Mouse (Mus musculus): ENCODE measurements around the gene Lypd3. TPM values are rescaled to one million over a fixed set of nuclear protein-coding genes. Genes with fewer than 3 reads are reported as not detected.
"Not testable (repeated sequence)": the region's sequence is repeated elsewhere in the genome, so short reads cannot be mapped to it uniquely, and the experiment has no call there.

Lypd3 gene
- polyA plus RNA-seq, 1 experiment from 2014 or later: 95.4 TPM

- Histone ChIP-seq H3K36me3 (ENCODE audit: control insufficient read depth, insufficient read depth, low read length) (no peaks in the 10 kb centered on the region), H3K27me3 (ENCODE audit: control insufficient read depth, insufficient read depth, low read length) (no peaks in the 10 kb centered on the region), H3K4me2 (ENCODE audit: low read depth, low read length) (no peak overlapping the region), H3K4me1 (ENCODE audit: control insufficient read depth, insufficient read depth, low read length) (no peaks in the 10 kb centered on the region), H3K4me3 (replicated peaks; ENCODE audit: low read length) (no peak overlapping the region), H3K27ac (ENCODE audit: low read length) (no peak overlapping the region), H3K9me3 (replicated peaks; ENCODE audit: control insufficient read depth, low read length) (no peaks in the 10 kb centered on the region), H3K9ac (ENCODE audit: low read length) (no peak overlapping the region)
- WGBS: 82% methylated on average over 9 of the region's 9 CpGs
- ATAC-seq (ENCODE audit: insufficient read depth, low FRiP score): no peak
Observed at GRCm38 (mm10) chr7:24664959-24665358, 28.6 kb downstream of the Lypd3 start.

GRCm38 (mm10) chr7:24671944-24672439, 35.6 kb downstream of the Lypd3 start:
- Histone ChIP-seq H3K4me2 (ENCODE audit: low read depth, low read length) (no peak overlapping the region), H3K9ac (ENCODE audit: low read length) (no peak overlapping the region), H3K4me1 (ENCODE audit: control insufficient read depth, insufficient read depth, low read length) (no peaks in the 10 kb centered on the region), H3K27ac (ENCODE audit: low read length) (no peak overlapping the region), H3K27me3 (ENCODE audit: control insufficient read depth, insufficient read depth, low read length) (no peaks in the 10 kb centered on the region), H3K9me3 (replicated peaks; ENCODE audit: control insufficient read depth, low read length) (no peaks in the 10 kb centered on the region), H3K36me3 (ENCODE audit: control insufficient read depth, insufficient read depth, low read length) (no peaks in the 10 kb centered on the region), H3K4me3 (replicated peaks; ENCODE audit: low read length) (no peak overlapping the region)
- ATAC-seq (ENCODE audit: insufficient read depth, low FRiP score): no peak
- WGBS: 92% methylated on average over 23 of the region's 23 CpGs

- no peaks in the 10 kb centered on the region for H3K27me3 ChIP-seq (ENCODE audit: control insufficient read depth, insufficient read depth, low read length)
- H3K4me1 ChIP-seq (ENCODE audit: control insufficient read depth, insufficient read depth, low read length): no peaks in the 10 kb centered on the region
- no peak within 1 kb of the TSS for H3K4me2 ChIP-seq (ENCODE audit: low read depth, low read length)
- no peaks in the 10 kb centered on the region for H3K36me3 ChIP-seq (ENCODE audit: control insufficient read depth, insufficient read depth, low read length)
- WGBS: 86% methylated on average over 9 of the region's 9 CpGs
- H3K4me3 ChIP-seq (replicated peaks; ENCODE audit: low read length): no peak within 1 kb of the TSS
- no peak within 1 kb of the TSS for H3K27ac ChIP-seq (ENCODE audit: low read length)
- H3K9me3 ChIP-seq (replicated peaks; ENCODE audit: control insufficient read depth, low read length): no peaks in the 10 kb centered on the region
- ATAC-seq (ENCODE audit: insufficient read depth, low FRiP score): no peak
- H3K9ac ChIP-seq (ENCODE audit: low read length): no peak within 1 kb of the TSS
Observed at GRCm38 (mm10) chr7:24676575-24676974, 40.2 kb downstream of the Lypd3 start, which contains the start of gene Tex101. TSS of gene Tex101 (minus strand) at chr7:24676675.

- not testable (repeated sequence) for H3K9me3 ChIP-seq (replicated peaks; ENCODE audit: control insufficient read depth, low read length); H3K27me3 ChIP-seq (ENCODE audit: control insufficient read depth, insufficient read depth, low read length); H3K4me1 ChIP-seq (ENCODE audit: control insufficient read depth, insufficient read depth, low read length); H3K9ac ChIP-seq (ENCODE audit: low read length); H3K27ac ChIP-seq (ENCODE audit: low read length); ATAC-seq (ENCODE audit: insufficient read depth, low FRiP score); H3K4me3 ChIP-seq (replicated peaks; ENCODE audit: low read length); H3K36me3 ChIP-seq (ENCODE audit: control insufficient read depth, insufficient read depth, low read length); H3K4me2 ChIP-seq (ENCODE audit: low read depth, low read length)
- 72% methylated on average over 7 of the region's 7 CpGs for WGBS
Observed at GRCm38 (mm10) chr7:24684121-24684520, 47.8 kb downstream of the Lypd3 start.

GRCm38 (mm10) chr7:24687519-24687918, 51.2 kb downstream of the Lypd3 start:
- H3K4me3 ChIP-seq (replicated peaks; ENCODE audit: low read length); H3K9ac ChIP-seq (ENCODE audit: low read length); H3K9me3 ChIP-seq (replicated peaks; ENCODE audit: control insufficient read depth, low read length); H3K4me2 ChIP-seq (ENCODE audit: low read depth, low read length); H3K27ac ChIP-seq (ENCODE audit: low read length); H3K4me1 ChIP-seq (ENCODE audit: control insufficient read depth, insufficient read depth, low read length); ATAC-seq (ENCODE audit: insufficient read depth, low FRiP score); H3K36me3 ChIP-seq (ENCODE audit: control insufficient read depth, insufficient read depth, low read length); H3K27me3 ChIP-seq (ENCODE audit: control insufficient read depth, insufficient read depth, low read length): not testable (repeated sequence)
- 87% methylated on average over 10 of the region's 10 CpGs for WGBS

Other genes starting within 250 kb of the Lypd3 start
- gene Smg9, start 236.9 kb upstream of the Lypd3 start, polyA plus RNA-seq (2015; fragmentation: Nextera tagmentation; extraction: Ambion mirVana): 19.5 and 21.3 TPM in 2 replicates
- 0.17 and 0.26 TPM in 2 replicates for gene Irgc1, start 184.3 kb upstream of the Lypd3 start, polyA plus RNA-seq (2015; fragmentation: Nextera tagmentation; extraction: Ambion mirVana)
- gene Plaur, start 174.1 kb upstream of the Lypd3 start, polyA plus RNA-seq (2015; fragmentation: Nextera tagmentation; extraction: Ambion mirVana): 13.3 and 15.4 TPM in 2 replicates
- gene Cadm4, start 154.5 kb upstream of the Lypd3 start, polyA plus RNA-seq (2015; fragmentation: Nextera tagmentation; extraction: Ambion mirVana): 4.4 TPM in 2 replicates
- 22.3 and 24.6 TPM in 2 replicates for gene Zfp428, start 129.5 kb upstream of the Lypd3 start, polyA plus RNA-seq (2015; fragmentation: Nextera tagmentation; extraction: Ambion mirVana)
- gene AC161166.1, start 124.1 kb upstream of the Lypd3 start, polyA plus RNA-seq (2015; fragmentation: Nextera tagmentation; extraction: Ambion mirVana): 0.19 and 0.30 TPM in 2 replicates
- gene Irgq, start 105.9 kb upstream of the Lypd3 start, polyA plus RNA-seq (2015; fragmentation: Nextera tagmentation; extraction: Ambion mirVana): 5.5 and 5.6 TPM in 2 replicates
- gene Pinlyp, start 90.4 kb upstream of the Lypd3 start, polyA plus RNA-seq (2015; fragmentation: Nextera tagmentation; extraction: Ambion mirVana): 16.4 and 26.0 TPM in 2 replicates
- gene Xrcc1, start 90.3 kb upstream of the Lypd3 start, polyA plus RNA-seq (2015; fragmentation: Nextera tagmentation; extraction: Ambion mirVana): 91.4 and 114 TPM in 2 replicates
- gene Ethe1, start 49.0 kb upstream of the Lypd3 start, polyA plus RNA-seq (2015; fragmentation: Nextera tagmentation; extraction: Ambion mirVana): 35.6 and 43.4 TPM in 2 replicates
- 3.5 and 4.0 TPM in 2 replicates for gene Zfp575, start 48.9 kb upstream of the Lypd3 start, polyA plus RNA-seq (2015; fragmentation: Nextera tagmentation; extraction: Ambion mirVana)
- 0.70 and 0.72 TPM in 2 replicates for gene Phldb3, start 25.8 kb upstream of the Lypd3 start, polyA plus RNA-seq (2015; fragmentation: Nextera tagmentation; extraction: Ambion mirVana)
- not detected in 2 replicates for gene Tex101, start 40.1 kb downstream of the Lypd3 start, polyA plus RNA-seq (2015; fragmentation: Nextera tagmentation; extraction: Ambion mirVana)
- not detected in 2 replicates for gene BC049730, start 72.7 kb downstream of the Lypd3 start, polyA plus RNA-seq (2015; fragmentation: Nextera tagmentation; extraction: Ambion mirVana)
- gene Gm4763, start 90.4 kb downstream of the Lypd3 start, polyA plus RNA-seq (2015; fragmentation: Nextera tagmentation; extraction: Ambion mirVana): not detected in 2 replicates
- 5.2 and 6.8 TPM in 2 replicates for gene Cd177, start 123.8 kb downstream of the Lypd3 start, polyA plus RNA-seq (2015; fragmentation: Nextera tagmentation; extraction: Ambion mirVana)
- 1.2 and 1.4 TPM in 2 replicates for gene Ceacam10, start 140.7 kb downstream of the Lypd3 start, polyA plus RNA-seq (2015; fragmentation: Nextera tagmentation; extraction: Ambion mirVana)
- 11.4 and 20.6 TPM in 2 replicates for gene Gm9844, start 225.7 kb downstream of the Lypd3 start, polyA plus RNA-seq (2015; fragmentation: Nextera tagmentation; extraction: Ambion mirVana)
- not detected in 2 replicates for gene Lypd4, start 233.4 kb downstream of the Lypd3 start, polyA plus RNA-seq (2015; fragmentation: Nextera tagmentation; extraction: Ambion mirVana)
- not detected in 2 replicates for gene Dmrtc2, start 233.5 kb downstream of the Lypd3 start, polyA plus RNA-seq (2015; fragmentation: Nextera tagmentation; extraction: Ambion mirVana)
- gene Rps19, start 247.8 kb downstream of the Lypd3 start, polyA plus RNA-seq (2015; fragmentation: Nextera tagmentation; extraction: Ambion mirVana): 2,107 and 2,375 TPM in 2 replicates

Measured in stomach, embryonic 16.5 days (tissue).